Mouse (Mus musculus): ENCODE data around the gene Tmem62.
"Not testable (repeated sequence)": the region's sequence is repeated elsewhere in the genome, so short reads cannot be mapped to it uniquely, and the experiment has no call there.

The Tmem62 gene

GRCm38 (mm10) chr2:120976990-120977925 is at the start of gene Tmem62:
Tmem62 (plus strand) TSS chr2:120977017.
- peak; percentile 61 for DNase-seq (ENCODE audit: low read depth, low spot score)

- peak; percentile 68 for DNase-seq (ENCODE audit: low read depth, low spot score)
Observed at GRCm38 (mm10) chr2:120933038-120933437, 43.8 kb upstream of the Tmem62 start.

GRCm38 (mm10) chr2:120951208-120951607 is 25.6 kb upstream of the Tmem62 start:
- no peak for DNase-seq (ENCODE audit: low read depth, low spot score)

GRCm38 (mm10) chr2:120952176-120952938 is 24.5 kb upstream of the Tmem62 start:
- DNase-seq (ENCODE audit: low read depth, low spot score), result no peak

- DNase-seq (ENCODE audit: low read depth, low spot score), result peak; percentile 22
Observed at GRCm38 (mm10) chr2:120959363-120959762, 17.5 kb upstream of the Tmem62 start.

GRCm38 (mm10) chr2:120959827-120960226 is 17.0 kb upstream of the Tmem62 start:
- no peak for DNase-seq (ENCODE audit: low read depth, low spot score)

- no peak for DNase-seq (ENCODE audit: low read depth, low spot score)
Observed at GRCm38 (mm10) chr2:120960261-120960660, 16.6 kb upstream of the Tmem62 start.

GRCm38 (mm10) chr2:120963110-120963509 is 13.7 kb upstream of the Tmem62 start:
- DNase-seq (ENCODE audit: low read depth, low spot score), result no peak

GRCm38 (mm10) chr2:120965486-120965885 is 11.3 kb upstream of the Tmem62 start:
- DNase-seq (ENCODE audit: low read depth, low spot score), result no peak

- DNase-seq (ENCODE audit: low read depth, low spot score), result peak; percentile 49
Observed at GRCm38 (mm10) chr2:120970045-120970539, 6.7 kb upstream of the Tmem62 start.

- DNase-seq (ENCODE audit: low read depth, low spot score), result peak; percentile 87
Observed at GRCm38 (mm10) chr2:120970559-120971080, 6.2 kb upstream of the Tmem62 start, which contains the start of gene Ubr1. Ubr1 (minus strand) TSS chr2:120970715.

GRCm38 (mm10) chr2:120971766-120972165 is 5.1 kb upstream of the Tmem62 start:
- DNase-seq (ENCODE audit: low read depth, low spot score), result no peak

GRCm38 (mm10) chr2:120972257-120972656 is 4.6 kb upstream of the Tmem62 start:
- not testable (repeated sequence) for DNase-seq (ENCODE audit: low read depth, low spot score)

GRCm38 (mm10) chr2:120972964-120973363 is 3.9 kb upstream of the Tmem62 start:
- DNase-seq (ENCODE audit: low read depth, low spot score), result no peak

GRCm38 (mm10) chr2:120976308-120976707 is 509 bp upstream of the Tmem62 start:
- DNase-seq (ENCODE audit: low read depth, low spot score), result peak; percentile 64

GRCm38 (mm10) chr2:120977926-120978692 is 1.3 kb downstream of the Tmem62 start:
- peak; percentile 33 for DNase-seq (ENCODE audit: low read depth, low spot score)

- peak; percentile 58 for DNase-seq (ENCODE audit: low read depth, low spot score)
Observed at GRCm38 (mm10) chr2:120978693-120979037, 1.8 kb downstream of the Tmem62 start.

GRCm38 (mm10) chr2:120979819-120980218 is 3.0 kb downstream of the Tmem62 start:
- DNase-seq (ENCODE audit: low read depth, low spot score), result peak; percentile 95

GRCm38 (mm10) chr2:120980861-120981260 is 4.0 kb downstream of the Tmem62 start:
- DNase-seq (ENCODE audit: low read depth, low spot score), result peak; percentile 81

- no peak for DNase-seq (ENCODE audit: low read depth, low spot score)
Observed at GRCm38 (mm10) chr2:120983611-120984010, 6.8 kb downstream of the Tmem62 start.

- peak; percentile 37 for DNase-seq (ENCODE audit: low read depth, low spot score)
Observed at GRCm38 (mm10) chr2:120985241-120985640, 8.4 kb downstream of the Tmem62 start.

Measured in 3T3-L1 (cell line).